In the genomic region with DNA sequence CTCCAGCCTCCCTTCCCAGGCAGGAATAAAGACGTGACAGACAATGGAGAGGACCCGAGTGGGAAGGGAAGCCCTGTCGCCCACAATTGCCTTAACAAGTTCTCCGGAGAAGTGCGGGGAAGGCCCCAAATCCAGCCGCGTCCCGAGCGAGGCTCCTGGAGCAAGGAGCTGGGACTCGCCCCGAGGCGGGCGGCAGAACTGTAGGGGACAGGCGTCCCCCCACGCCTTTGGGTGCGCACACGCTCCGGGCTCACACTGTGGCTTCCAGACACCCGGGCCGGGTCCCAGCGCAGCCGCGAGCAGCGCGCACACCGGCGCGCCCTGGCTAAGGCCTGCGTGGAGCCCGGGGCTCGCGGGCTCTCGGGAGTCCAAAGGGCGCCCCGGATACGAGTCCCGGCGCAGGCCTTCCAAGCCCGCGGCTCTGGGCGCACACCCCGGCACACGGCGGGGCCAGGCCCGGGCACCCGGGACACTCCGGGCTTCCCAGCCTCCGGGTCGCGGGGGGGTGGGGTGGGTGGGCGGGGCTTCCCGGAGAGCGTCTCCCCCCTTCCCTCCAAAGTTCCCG, we compare ENCODE assay signal across 8 mouse cellular contexts. TPM values are rescaled to one million over a fixed set of nuclear protein-coding genes. Genes with fewer than 3 reads are reported as not detected.
DNase-seq lines count a peak whose midpoint lies in the region; ATAC-seq and TF ChIP-seq lines count a peak whose summit lies in the region.

No protein-coding gene starts in this region.

- H3K27ac ChIP-seq in kidney, embryonic 16.5 days (ENCODE audit: low read length), result peak overlapping the region; percentile 99
- H3K27ac ChIP-seq in midbrain, postnatal 0 days (ENCODE audit: low read depth, low read length), result peak overlapping the region; percentile 62; the same call in 1 of the 2 replicates

- peaks cover 73% of the 10 kb centered on the region for H3K27me3 ChIP-seq in erythroblast, embryonic 14.5 days (ENCODE audit: control insufficient read depth)
- no peaks in the 10 kb centered on the region; the same call in 1 of the 2 replicates for H3K27me3 ChIP-seq in kidney, embryonic 16.5 days (ENCODE audit: insufficient read depth, low read length)
- H3K27me3 ChIP-seq in midbrain, postnatal 0 days (ENCODE audit: insufficient read depth, low read length), result peaks cover 11% of the 10 kb centered on the region

- peaks cover 49% of the 10 kb centered on the region for H3K4me1 ChIP-seq in erythroblast, embryonic 14.5 days (ENCODE audit: control insufficient read depth)
- H3K4me1 ChIP-seq in kidney, embryonic 16.5 days (ENCODE audit: insufficient read depth, low read length), result peaks cover 57% of the 10 kb centered on the region
- H3K4me1 ChIP-seq in midbrain, postnatal 0 days (ENCODE audit: insufficient read depth, low read length), result peaks cover 6% of the 10 kb centered on the region; the same call in 1 of the 2 replicates

- WGBS in kidney, embryonic 16.5 days, result 1% methylated on average over 52 of the region's 54 CpGs
- 2% methylated on average over 17 of the region's 54 CpGs for WGBS in midbrain, postnatal 0 days

- no peak for TF ChIP-seq CTCF in midbrain, postnatal 0 days (IDR thresholded peaks at IDR 0.05)

- H3K4me2 ChIP-seq in kidney, embryonic 16.5 days (replicated peaks; ENCODE audit: low read depth, low read length), result peak overlapping the region; percentile 96
- peak overlapping the region; percentile 97 for H3K4me2 ChIP-seq in midbrain, postnatal 0 days (ENCODE audit: low read depth, low read length, poor library complexity, severe bottlenecking)

- peak overlapping the region; percentile 94 for H3K9ac ChIP-seq in kidney, embryonic 16.5 days (replicated peaks; ENCODE audit: low read length)
- peak overlapping the region; percentile 62 for H3K9ac ChIP-seq in midbrain, postnatal 0 days (replicated peaks; ENCODE audit: low read length, poor library complexity, severe bottlenecking)

- no peaks in the 10 kb centered on the region for H3K36me3 ChIP-seq in erythroblast, embryonic 14.5 days (ENCODE audit: control insufficient read depth)
- no peaks in the 10 kb centered on the region for H3K36me3 ChIP-seq in kidney, embryonic 16.5 days (ENCODE audit: insufficient read depth, low read length)
- H3K36me3 ChIP-seq in midbrain, postnatal 0 days (ENCODE audit: insufficient read depth, low read length), result no peaks in the 10 kb centered on the region

- no peak for ATAC-seq in erythroblast, adult 5-6 weeks (replicated peaks; ENCODE audit: low FRiP score, poor library complexity, severe bottlenecking)
- ATAC-seq in kidney, embryonic 16.5 days (ENCODE audit: low FRiP score, low TSS enrichment), result peak; percentile 49
- ATAC-seq in midbrain, postnatal 0 days (ENCODE audit: low FRiP score), result peak; percentile 35

- no peaks in the 10 kb centered on the region for H3K9me3 ChIP-seq in erythroblast, embryonic 14.5 days (ENCODE audit: control insufficient read depth, low read length)
- no peaks in the 10 kb centered on the region for H3K9me3 ChIP-seq in kidney, embryonic 16.5 days (ENCODE audit: low read length)
- no peaks in the 10 kb centered on the region for H3K9me3 ChIP-seq in midbrain, postnatal 0 days (ENCODE audit: low read length)

- H3K4me3 ChIP-seq in erythroblast, embryonic 14.5 days (replicated peaks), result peak overlapping the region; percentile 61
- H3K4me3 ChIP-seq in kidney, embryonic 16.5 days (ENCODE audit: low read length), result peak overlapping the region; percentile 88
- peak overlapping the region; percentile 49 for H3K4me3 ChIP-seq in midbrain, postnatal 0 days (ENCODE audit: low read depth, low read length)

- DNase-seq in adrenal gland, postnatal 25 days, result peak; percentile 54
- peak; percentile 48 to 67 for DNase-seq in gastrocnemius, postnatal 4 days (ENCODE audit: low spot score in 2 of 2)
- no peak for DNase-seq in midbrain, postnatal 0 days (ENCODE audit: low spot score)
- DNase-seq in Muller cell, postnatal 12 days (ENCODE audit: inconsistent ontology term), result no peak
- DNase-seq in layer of hippocampus, adult 11-12 months (ENCODE audit: low spot score), result no peak

RNA-seq across cellular contexts. Expression of a gene that starts 0.6 kb away (rescaled TPM):
- polyA plus RNA-seq in erythroblast, embryonic 14.5 days (2012), result 0.22 and 0.26 TPM in 2 replicates
- not detected in 2 replicates for total RNA-seq in erythroblast, adult 5-6 weeks (2015; ENCODE audit: low replicate concordance)
- not detected in 2 replicates for total RNA-seq in erythroblast, adult 5-6 weeks (2017; ENCODE audit: low replicate concordance)
- 10.4 and 13.6 TPM in 2 replicates for total RNA-seq in adrenal gland, postnatal 25 days (2021)
- total RNA-seq in gastrocnemius, postnatal 4 days (2021), result 10 to 100 TPM; 24.3 to 24.6 TPM
- polyA plus RNA-seq in kidney, embryonic 16.5 days (2015; fragmentation: Nextera tagmentation; extraction: Ambion mirVana), result 10.7 and 11.5 TPM in 2 replicates
- total RNA-seq in midbrain, postnatal 0 days (2014; rRNA removed), result 4.8 and 5.4 TPM in 2 replicates
- polyA plus RNA-seq in midbrain, postnatal 0 days (2015; fragmentation: Nextera tagmentation; extraction: Ambion mirVana), result 1.2 and 1.3 TPM in 2 replicates

RNA-seq across cellular contexts. Expression of a gene that starts 15.0 kb away (rescaled TPM):
- 0.19 and 0.26 TPM in 2 replicates for polyA plus RNA-seq in erythroblast, embryonic 14.5 days (2012)
- not detected in 2 replicates for total RNA-seq in erythroblast, adult 5-6 weeks (2015; ENCODE audit: low replicate concordance)
- total RNA-seq in erythroblast, adult 5-6 weeks (2017; ENCODE audit: low replicate concordance), result 0.28 TPM in 1 of 2 replicates, not detected in the other
- total RNA-seq in adrenal gland, postnatal 25 days (2021), result not detected in 2 replicates
- under 1 TPM; 0.47 to 0.57 TPM for total RNA-seq in gastrocnemius, postnatal 4 days (2021)
- 6.4 and 8.7 TPM in 2 replicates for polyA plus RNA-seq in kidney, embryonic 16.5 days (2015; fragmentation: Nextera tagmentation; extraction: Ambion mirVana)
- 0.80 and 1.0 TPM in 2 replicates for total RNA-seq in midbrain, postnatal 0 days (2014; rRNA removed)
- polyA plus RNA-seq in midbrain, postnatal 0 days (2015; fragmentation: Nextera tagmentation; extraction: Ambion mirVana), result 1.1 TPM in 2 replicates

RNA-seq across cellular contexts. Expression of a gene that starts 21.7 kb away (rescaled TPM):
- polyA plus RNA-seq in erythroblast, embryonic 14.5 days (2012), result 529 and 604 TPM in 2 replicates
- 515 and 525 TPM in 2 replicates for total RNA-seq in erythroblast, adult 5-6 weeks (2015; ENCODE audit: low replicate concordance)
- 92.4 and 200 TPM in 2 replicates for total RNA-seq in erythroblast, adult 5-6 weeks (2017; ENCODE audit: low replicate concordance)
- total RNA-seq in adrenal gland, postnatal 25 days (2021), result 789 and 848 TPM in 2 replicates
- total RNA-seq in gastrocnemius, postnatal 4 days (2021), result 100 to 1,000 TPM; 919 to 955 TPM
- 543 and 653 TPM in 2 replicates for polyA plus RNA-seq in kidney, embryonic 16.5 days (2015; fragmentation: Nextera tagmentation; extraction: Ambion mirVana)
- 810 and 1,016 TPM in 2 replicates for total RNA-seq in midbrain, postnatal 0 days (2014; rRNA removed)
- polyA plus RNA-seq in midbrain, postnatal 0 days (2015; fragmentation: Nextera tagmentation; extraction: Ambion mirVana), result 347 and 365 TPM in 2 replicates

RNA-seq across cellular contexts. Expression of a gene that starts 36.7 kb away (rescaled TPM):
- polyA plus RNA-seq in erythroblast, embryonic 14.5 days (2012), result 1.7 and 3.6 TPM in 2 replicates
- total RNA-seq in erythroblast, adult 5-6 weeks (2015; ENCODE audit: low replicate concordance), result 23.1 TPM in 1 of 2 replicates, not detected in the other
- 0.68 and 8.4 TPM in 2 replicates for total RNA-seq in erythroblast, adult 5-6 weeks (2017; ENCODE audit: low replicate concordance)
- total RNA-seq in adrenal gland, postnatal 25 days (2021), result 34.6 and 35.0 TPM in 2 replicates
- total RNA-seq in gastrocnemius, postnatal 4 days (2021), result 10 to 100 TPM; 24.9 to 25.4 TPM
- polyA plus RNA-seq in kidney, embryonic 16.5 days (2015; fragmentation: Nextera tagmentation; extraction: Ambion mirVana), result 32.3 and 34.0 TPM in 2 replicates
- 33.4 and 33.6 TPM in 2 replicates for total RNA-seq in midbrain, postnatal 0 days (2014; rRNA removed)
- 26.1 and 28.6 TPM in 2 replicates for polyA plus RNA-seq in midbrain, postnatal 0 days (2015; fragmentation: Nextera tagmentation; extraction: Ambion mirVana)

Comparison
In these comparisons a context has a peak if more than half of its experiments do, and no peak if none do; other contexts are left out.
1. DNase-seq: peak in adrenal gland, postnatal 25 days (single experiment) and gastrocnemius, postnatal 4 days (2 of 2); none in midbrain, postnatal 0 days (single experiment), Muller cell, postnatal 12 days (single experiment) and layer of hippocampus, adult 11-12 months (single experiment).
2. Peak in every context shown above with its lines, with median percentiles within 50 percentile points of each other: H3K4me3 ChIP-seq.